Mouse (Mus musculus): ENCODE measurements at regions not wholly inside any gene's neighbourhood (a gene's known extent, or its start where the extent isn't known, plus 50 kb on each side); places are given as distances from the start of the nearest gene placed in this dataset.

DNA sequence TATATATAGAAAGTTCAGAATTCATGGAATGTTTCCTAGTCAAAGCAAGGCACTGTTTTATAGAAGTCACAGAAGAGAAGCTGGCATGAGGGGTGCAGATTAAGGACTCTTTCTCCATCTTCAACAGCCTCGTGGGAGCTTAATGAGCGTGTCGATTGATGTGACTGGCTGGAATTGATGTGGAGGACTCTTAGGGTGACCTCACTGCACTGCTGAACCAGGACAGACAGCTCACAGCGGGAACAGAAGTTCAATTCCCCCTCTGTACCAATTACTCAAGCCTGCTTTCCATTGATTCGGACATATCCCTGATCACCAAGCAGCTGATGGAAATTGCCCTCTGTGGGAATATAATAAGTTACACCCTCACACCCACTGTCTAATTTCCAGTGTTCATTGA lies 65.6 kb upstream of the Gm10234 start:
- Histone ChIP-seq H3K4me2 (ENCODE audit: low read depth, low read length) (no peak overlapping the region), H3K36me3 (replicated peaks; ENCODE audit: control insufficient read depth, insufficient read depth, low read depth, low read length) (no peaks in the 10 kb centered on the region), H3K27me3 (ENCODE audit: control insufficient read depth, insufficient read depth, low read length) (no peaks in the 10 kb centered on the region), H3K9ac (replicated peaks; ENCODE audit: low read length) (no peak overlapping the region), H3K4me3 (ENCODE audit: low read depth, low read length) (no peak overlapping the region), H3K4me1 (ENCODE audit: control insufficient read depth, insufficient read depth, low read length) (no peaks in the 10 kb centered on the region), H3K27ac (replicated peaks; ENCODE audit: low read depth, low read length) (no peak overlapping the region), H3K9me3 (replicated peaks; ENCODE audit: control insufficient read depth, low read length) (no peaks in the 10 kb centered on the region)
- ATAC-seq (replicated peaks; ENCODE audit: insufficient number of reproducible peaks, low FRiP score, low TSS enrichment, low read depth) (no peak), DNase-seq (ENCODE audit: low spot score) (no peak)
- 37% methylated on average over 5 of the region's 5 CpGs for WGBS

DNA sequence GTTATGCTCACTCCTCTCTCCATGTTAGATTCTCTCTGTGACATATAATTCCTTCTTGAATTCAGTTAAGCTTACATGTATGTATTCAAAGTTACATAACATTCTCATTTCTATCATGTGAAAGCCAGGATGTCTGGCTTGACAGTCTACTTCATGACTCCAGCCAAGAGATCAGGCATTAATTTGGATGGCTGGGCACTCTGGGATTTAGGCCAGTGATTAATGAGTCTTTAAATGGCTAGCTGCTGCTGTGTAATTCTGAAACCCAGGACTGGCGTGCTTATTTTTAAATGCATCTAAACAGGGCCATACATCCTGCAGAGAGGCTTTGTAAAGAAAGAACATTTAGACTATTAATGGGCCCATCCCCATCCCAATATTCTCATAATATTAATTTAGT lies 60.9 kb upstream of the Gm10234 start:
- Histone ChIP-seq H3K4me1 (ENCODE audit: control insufficient read depth, insufficient read depth, low read length) (no peaks in the 10 kb centered on the region), H3K27me3 (ENCODE audit: control insufficient read depth, insufficient read depth, low read length) (no peaks in the 10 kb centered on the region), H3K36me3 (replicated peaks; ENCODE audit: control insufficient read depth, insufficient read depth, low read depth, low read length) (no peaks in the 10 kb centered on the region), H3K9ac (replicated peaks; ENCODE audit: low read length) (no peak overlapping the region), H3K4me3 (ENCODE audit: low read depth, low read length) (no peak overlapping the region), H3K9me3 (replicated peaks; ENCODE audit: control insufficient read depth, low read length) (no peaks in the 10 kb centered on the region), H3K27ac (replicated peaks; ENCODE audit: low read depth, low read length) (no peak overlapping the region), H3K4me2 (ENCODE audit: low read depth, low read length) (no peak overlapping the region)
- WGBS: 67% methylated on average over 1 of the region's 1 CpGs
- no peak for DNase-seq (ENCODE audit: low spot score)
- no peak for ATAC-seq (replicated peaks; ENCODE audit: insufficient number of reproducible peaks, low FRiP score, low TSS enrichment, low read depth)

GRCm38 (mm10) chr6:95264011-95264869 lies 57.7 kb upstream of the Gm10234 start:
- Histone ChIP-seq H3K4me2 (ENCODE audit: low read depth, low read length) (no peak overlapping the region), H3K27ac (replicated peaks; ENCODE audit: low read depth, low read length) (no peak overlapping the region), H3K36me3 (replicated peaks; ENCODE audit: control insufficient read depth, insufficient read depth, low read depth, low read length) (no peaks in the 10 kb centered on the region), H3K4me1 (ENCODE audit: control insufficient read depth, insufficient read depth, low read length) (no peaks in the 10 kb centered on the region), H3K9me3 (replicated peaks; ENCODE audit: control insufficient read depth, low read length) (no peaks in the 10 kb centered on the region), H3K9ac (replicated peaks; ENCODE audit: low read length) (no peak overlapping the region), H3K4me3 (ENCODE audit: low read depth, low read length) (no peak overlapping the region), H3K27me3 (ENCODE audit: control insufficient read depth, insufficient read depth, low read length) (no peaks in the 10 kb centered on the region)
- ATAC-seq (replicated peaks; ENCODE audit: insufficient number of reproducible peaks, low FRiP score, low TSS enrichment, low read depth): no peak
- WGBS: 87% methylated on average over 8 of the region's 8 CpGs
- no peak for DNase-seq (ENCODE audit: low spot score)

DNA sequence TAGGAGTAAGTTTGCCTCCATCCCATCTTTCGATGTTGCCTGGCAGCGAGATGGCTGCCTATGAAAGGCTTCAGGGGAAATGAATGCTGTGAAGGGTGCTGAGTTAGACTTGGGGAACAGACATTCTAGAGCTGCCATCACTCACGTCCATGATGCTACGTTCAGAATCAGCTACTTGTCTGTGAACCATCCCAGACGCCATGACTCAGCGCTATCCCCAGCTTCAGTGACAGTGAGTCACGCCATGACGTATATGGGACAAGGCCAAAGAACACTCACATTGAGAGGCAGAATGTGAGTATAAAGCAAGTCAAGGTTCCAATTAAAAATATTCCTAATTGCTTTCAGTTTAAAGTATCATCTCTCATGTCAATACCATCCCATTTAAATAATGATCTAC lies 52.4 kb upstream of the Gm10234 start:
- H3K4me3 ChIP-seq (ENCODE audit: low read depth, low read length): no peak overlapping the region
- H3K9ac ChIP-seq (replicated peaks; ENCODE audit: low read length): no peak overlapping the region
- WGBS: 96% methylated on average over 8 of the region's 8 CpGs
- H3K27ac ChIP-seq (replicated peaks; ENCODE audit: low read depth, low read length): no peak overlapping the region
- H3K36me3 ChIP-seq (replicated peaks; ENCODE audit: control insufficient read depth, insufficient read depth, low read depth, low read length): no peaks in the 10 kb centered on the region
- H3K4me2 ChIP-seq (ENCODE audit: low read depth, low read length): no peak overlapping the region
- ATAC-seq (replicated peaks; ENCODE audit: insufficient number of reproducible peaks, low FRiP score, low TSS enrichment, low read depth) (no peak), DNase-seq (ENCODE audit: low spot score) (no peak)
- H3K27me3 ChIP-seq (ENCODE audit: control insufficient read depth, insufficient read depth, low read length): no peaks in the 10 kb centered on the region
- H3K9me3 ChIP-seq (replicated peaks; ENCODE audit: control insufficient read depth, low read length): no peaks in the 10 kb centered on the region
- no peaks in the 10 kb centered on the region for H3K4me1 ChIP-seq (ENCODE audit: control insufficient read depth, insufficient read depth, low read length)

Measured in embryonic facial prominence, embryonic 11.5 days (tissue).